In the genomic region with DNA sequence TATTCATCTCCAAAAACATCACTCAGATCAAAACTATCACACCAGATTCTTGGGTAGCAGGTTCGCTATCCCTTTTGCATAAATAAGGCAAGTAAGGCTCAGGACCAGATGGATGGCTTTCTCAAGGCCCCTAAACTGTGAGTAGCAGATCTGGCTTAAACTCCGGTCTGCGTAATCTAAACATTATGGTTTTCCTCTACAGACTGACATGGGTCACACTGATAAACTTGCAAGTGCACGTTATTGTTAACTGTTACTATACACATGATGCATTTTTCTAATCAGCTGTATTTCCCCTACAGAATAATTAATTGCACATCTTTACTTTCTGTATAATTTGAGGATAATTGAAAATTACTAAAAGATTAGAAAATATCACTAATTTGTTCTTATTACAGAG, we compare ENCODE assay signal across 23 mouse cellular contexts. TPM values are rescaled to one million over a fixed set of nuclear protein-coding genes. Genes with fewer than 3 reads are reported as not detected.
"Had no signal": no experiment of that assay in that cellular context is flagged by ENCODE, and none has a peak within 500 bp of the region (broad histone marks: within the 10 kb centered on the region; RNA-seq: fewer than 3 reads in every experiment).

No protein-coding gene starts in this region.

- H3K9me3 ChIP-seq: neural tube, embryonic 13.5 days; neural tube, embryonic 15.5 days; stomach, embryonic 15.5 days had no signal

- H3K27ac ChIP-seq: neural tube, embryonic 13.5 days; neural tube, embryonic 15.5 days; stomach, embryonic 15.5 days; stomach, postnatal 0 days had no signal

- H3K27me3 ChIP-seq: neural tube, embryonic 13.5 days; neural tube, embryonic 15.5 days; stomach, embryonic 15.5 days had no signal

- H3K36me3 ChIP-seq: neural tube, embryonic 13.5 days; neural tube, embryonic 15.5 days; stomach, embryonic 15.5 days had no signal

- DNase-seq: retina, postnatal 1 day; right cerebral cortex, adult 18-20 months; right cerebral cortex, postnatal 14 days; right cerebral cortex, postnatal 25 days; right cerebral cortex, postnatal 4 days; spleen, adult 18-20 months; thymus, adult 18-20 months; thymus, adult 2 months; thymus, postnatal 14 days; thymus, postnatal 36 days; thymus, postnatal 4 days had no signal

- H3K9ac ChIP-seq: neural tube, embryonic 13.5 days; neural tube, embryonic 15.5 days; stomach, embryonic 15.5 days had no signal

- H3K4me1 ChIP-seq: neural tube, embryonic 13.5 days; neural tube, embryonic 15.5 days; stomach, embryonic 15.5 days had no signal

- H3K4me3 ChIP-seq: neural tube, embryonic 13.5 days; neural tube, embryonic 15.5 days; stomach, embryonic 15.5 days had no signal

RNA-seq across cellular contexts. Expression of gene Meikin, which starts 27.6 kb away (rescaled TPM):
- total RNA-seq: neutrophil, adult 5-6 weeks had no signal
- polyA plus RNA-seq: neural tube, embryonic 13.5 days; neural tube, embryonic 14.5 days; neural tube, embryonic 15.5 days; small intestine, adult 2 months; spleen, adult 2 months; stomach, embryonic 14.5 days; stomach, embryonic 15.5 days; stomach, embryonic 16.5 days; thymus, adult 2 months; thymus, postnatal 0 days; urinary bladder, adult 2 months had no signal
